Mouse (Mus musculus): ENCODE data around the gene Taf13.

DNA sequence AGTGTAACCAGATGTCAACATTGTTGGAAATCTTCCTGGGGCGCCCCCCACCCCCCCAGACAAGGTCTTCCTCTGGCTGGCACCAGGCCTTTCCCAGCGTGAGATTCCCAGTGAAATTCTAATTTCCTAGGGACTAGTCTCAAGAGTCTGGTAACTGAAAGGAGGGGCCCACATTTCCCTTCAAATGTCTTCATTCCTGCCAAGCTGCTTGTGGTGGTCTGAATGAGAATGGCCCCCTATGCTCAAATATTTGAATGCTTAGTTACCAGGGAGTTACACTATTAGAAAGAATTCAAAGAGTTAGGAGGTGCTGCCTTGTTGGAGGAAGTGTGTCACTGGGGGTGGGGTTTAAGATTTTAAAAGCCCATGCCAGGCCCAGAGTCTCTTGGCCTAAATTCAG is 16.9 kb downstream of the Taf13 start:
- TF ChIP-seq MAFK (IDR thresholded peaks at IDR 0.05; ENCODE audit: insufficient read depth, low read depth, low read length) (no peak), HCFC1 (IDR thresholded peaks at IDR 0.05; ENCODE audit: borderline replicate concordance, insufficient read depth, low read length) (no peak), ZNF384 (IDR thresholded peaks at IDR 0.05; ENCODE audit: low read depth, low read length) (no peak), CHD2 (IDR thresholded peaks at IDR 0.05; ENCODE audit: low read depth, low read length) (no peak), ZC3H11A (IDR thresholded peaks at IDR 0.05; ENCODE audit: borderline replicate concordance, low read depth, low read length) (no peak)
